Mouse (Mus musculus): Measurements from ENCODE around the gene Gas7. TPM values are rescaled to one million over a fixed set of nuclear protein-coding genes. Genes with fewer than 3 reads are reported as not detected.

Gene Gas7
- total RNA-seq, 2 experiments from 2014 or later, result 429 to 466 TPM

- no peak for DNase-seq (ENCODE audit: extremely low spot score in 1 of 2, low spot score in 1 of 2)
These were observed 216.9 kb downstream of the Gas7 start for GRCm38 (mm10) chr11:67672140-67672539.

GRCm38 (mm10) chr11:67675562-67676540 is 220.6 kb downstream of the Gas7 start:
- DNase-seq (ENCODE audit: extremely low spot score in 1 of 2, low spot score in 1 of 2), result peak in 1 of 2 experiments; percentile 56

DNA sequence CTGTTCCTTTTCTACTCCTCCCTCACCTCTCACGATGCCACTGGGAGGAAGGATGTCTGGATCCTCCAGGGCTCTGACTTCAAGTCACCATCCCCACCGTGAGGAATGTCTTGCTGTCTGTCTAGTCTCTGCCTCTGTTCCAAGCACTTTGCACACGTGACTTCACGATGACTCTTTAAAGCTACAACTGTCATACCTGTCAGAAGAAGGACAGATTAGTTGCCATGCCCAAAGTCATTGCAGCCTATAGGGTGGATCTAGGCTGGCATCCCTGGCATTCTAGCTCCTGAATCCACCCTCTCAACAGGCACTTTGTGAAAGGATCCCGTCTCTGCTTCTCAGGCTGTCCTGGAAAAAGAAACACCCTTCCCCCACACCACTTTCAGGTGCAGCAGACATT is 224.1 kb downstream of the Gas7 start:
- DNase-seq (ENCODE audit: extremely low spot score in 1 of 2, low spot score in 1 of 2), result no peak

GRCm38 (mm10) chr11:67679930-67680329 is 224.7 kb downstream of the Gas7 start:
- no peak for DNase-seq (ENCODE audit: extremely low spot score in 1 of 2, low spot score in 1 of 2)

DNA sequence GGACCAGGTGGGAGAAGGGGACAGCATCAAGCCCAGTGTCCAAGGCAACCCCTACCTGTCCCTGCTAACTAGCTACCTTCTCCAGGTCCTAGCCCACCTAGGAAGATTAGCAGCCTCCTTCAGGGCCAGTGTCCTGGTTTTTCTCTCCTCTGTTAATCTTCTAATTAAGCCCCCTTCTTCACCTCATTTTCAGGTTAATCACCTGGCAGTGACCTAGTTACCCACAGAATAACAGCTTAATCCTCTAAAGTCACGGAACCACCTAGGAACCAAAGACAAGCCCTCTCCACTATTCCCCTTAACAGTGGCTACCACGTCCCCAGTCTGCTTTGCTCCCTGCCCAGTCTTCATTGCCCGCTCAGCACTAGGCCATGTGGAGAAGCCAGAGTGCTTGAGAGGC is 226.6 kb downstream of the Gas7 start:
- no peak for DNase-seq (ENCODE audit: extremely low spot score in 1 of 2, low spot score in 1 of 2)

DNA sequence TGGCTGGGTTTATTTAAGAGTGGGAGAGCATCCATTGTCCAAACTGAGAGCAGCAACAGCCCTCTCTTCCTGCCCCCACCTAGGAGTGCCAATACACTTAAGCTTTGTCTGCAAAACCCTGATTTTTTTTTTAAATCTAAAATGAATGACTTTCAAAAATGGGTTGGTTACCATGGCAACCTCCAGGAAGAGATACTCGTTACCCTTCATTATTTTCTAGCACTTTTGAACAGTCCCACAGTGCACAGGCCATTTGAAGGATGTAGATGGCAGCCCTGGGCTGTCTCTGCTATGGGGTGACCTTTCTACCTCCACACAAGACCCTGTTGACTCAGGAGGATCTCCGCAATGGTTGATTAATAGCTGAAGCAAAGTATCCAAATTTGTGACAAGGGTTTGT is 230.9 kb downstream of the Gas7 start:
- DNase-seq (ENCODE audit: extremely low spot score in 1 of 2, low spot score in 1 of 2), result no peak

- no peak for DNase-seq (ENCODE audit: extremely low spot score in 1 of 2, low spot score in 1 of 2)
These were observed 239.6 kb downstream of the Gas7 start, which contains the start of gene Rcvrn for GRCm38 (mm10) chr11:67694703-67695376. Gene Rcvrn (plus strand): TSS chr11:67695326.

DNA sequence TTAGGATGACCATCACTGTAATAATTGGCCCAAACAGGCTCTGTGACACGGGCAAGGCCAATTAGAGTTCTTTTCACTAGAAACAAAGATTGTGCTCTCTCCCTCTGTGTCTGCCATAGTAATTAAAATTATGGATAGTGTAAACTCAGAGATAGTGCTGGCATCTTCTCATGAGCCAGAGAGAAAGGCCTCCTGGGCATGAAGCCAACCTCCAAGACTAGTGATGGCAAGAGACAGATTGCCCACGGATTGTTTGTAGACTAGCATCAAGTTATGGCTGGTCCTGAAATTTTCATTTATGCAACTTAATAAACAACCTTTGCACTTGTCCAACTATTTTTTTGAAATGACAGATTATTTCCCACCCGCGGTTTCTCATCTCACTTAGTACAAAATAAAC is 257.7 kb downstream of the Gas7 start:
- DNase-seq (ENCODE audit: extremely low spot score in 1 of 2, low spot score in 1 of 2), result peak in 1 of 2 experiments; percentile 42

GRCm38 (mm10) chr11:67715382-67715781 is 260.1 kb downstream of the Gas7 start:
- DNase-seq (ENCODE audit: extremely low spot score in 1 of 2, low spot score in 1 of 2), result no peak

- no peak for DNase-seq (ENCODE audit: extremely low spot score in 1 of 2, low spot score in 1 of 2)
These were observed 266.2 kb downstream of the Gas7 start for GRCm38 (mm10) chr11:67721485-67721884.

GRCm38 (mm10) chr11:67722399-67723156 is 267.3 kb downstream of the Gas7 start:
- DNase-seq (ENCODE audit: extremely low spot score in 1 of 2, low spot score in 1 of 2), result no peak

DNA sequence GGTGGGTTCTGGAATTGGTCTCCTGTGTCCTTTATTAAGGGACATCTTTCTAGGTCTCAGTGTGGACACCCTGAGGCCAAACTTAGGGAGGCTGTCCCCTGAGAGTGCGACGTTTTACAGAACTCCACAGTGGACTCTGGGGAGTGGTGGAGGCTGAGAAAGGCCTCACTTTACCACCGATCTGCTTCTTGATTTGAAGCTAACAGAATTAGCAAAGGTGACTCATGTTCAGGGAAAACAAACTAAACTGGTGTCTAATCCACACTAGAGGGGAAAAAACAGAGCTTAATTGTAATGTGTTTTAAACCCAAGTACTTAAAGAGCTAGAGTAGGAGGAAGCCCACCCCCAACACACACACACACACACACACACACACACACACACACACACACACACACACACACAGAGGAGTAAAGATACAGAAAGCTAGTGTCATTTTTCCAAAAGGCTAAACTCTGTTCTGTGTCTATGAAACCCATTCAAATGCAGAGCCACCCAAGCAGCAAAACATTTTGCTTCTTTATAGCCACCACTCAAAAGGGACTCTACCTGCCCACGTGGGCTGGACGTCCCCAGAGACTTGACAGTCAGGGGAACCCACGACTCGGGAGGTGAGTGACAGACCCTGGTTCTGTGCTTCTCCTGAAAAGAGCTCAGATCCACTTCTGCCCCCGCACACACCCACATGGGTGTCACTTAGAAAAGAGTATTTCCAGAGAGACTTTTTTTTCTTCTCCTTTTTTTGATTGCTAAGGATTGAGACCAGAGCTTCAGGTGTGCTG is 268.2 kb downstream of the Gas7 start:
- no peak for DNase-seq (ENCODE audit: extremely low spot score in 1 of 2, low spot score in 1 of 2)

DNA sequence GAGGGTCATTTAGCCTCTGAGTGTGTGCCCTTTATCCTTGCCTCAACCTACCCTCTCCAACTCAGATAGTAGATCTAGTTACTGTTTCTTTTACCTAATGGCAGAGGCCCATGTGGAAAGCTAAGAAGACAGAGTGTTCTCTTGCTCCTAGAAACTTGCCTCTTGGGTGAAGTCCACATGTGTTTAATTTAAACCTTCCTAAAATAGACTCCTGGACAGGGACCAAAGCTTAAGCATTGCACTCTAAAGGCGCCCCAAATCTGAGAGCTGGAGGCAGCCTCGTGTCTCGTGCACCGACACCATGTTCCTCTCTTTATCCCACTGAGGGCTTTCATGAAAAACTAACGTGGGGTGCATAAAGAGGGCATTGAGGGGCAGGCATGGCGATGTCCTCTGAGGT is 271.9 kb downstream of the Gas7 start:
- no peak for DNase-seq (ENCODE audit: extremely low spot score in 1 of 2, low spot score in 1 of 2)

GRCm38 (mm10) chr11:67728726-67729125 is 273.5 kb downstream of the Gas7 start:
- DNase-seq (ENCODE audit: extremely low spot score in 1 of 2, low spot score in 1 of 2), result no peak

DNA sequence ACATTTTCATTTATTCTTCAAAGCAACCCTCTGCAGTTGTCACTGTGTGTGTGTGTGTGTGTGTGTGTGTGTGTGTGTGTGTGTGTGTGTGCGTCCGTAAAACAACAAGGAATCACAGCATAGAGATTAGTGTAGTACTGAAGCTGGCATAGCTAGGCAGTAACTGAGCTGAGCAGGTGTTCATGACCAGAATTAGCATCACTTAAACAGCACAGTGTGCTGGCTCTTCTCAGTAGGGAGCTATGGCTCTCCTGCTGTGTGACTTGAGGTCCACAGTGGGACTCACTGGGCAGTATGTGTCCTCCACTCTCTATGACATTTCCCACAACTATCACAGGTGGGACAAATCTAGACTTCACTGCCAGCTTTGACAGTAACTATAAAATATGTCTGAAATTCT is 275.8 kb downstream of the Gas7 start:
- DNase-seq (ENCODE audit: extremely low spot score in 1 of 2, low spot score in 1 of 2), result no peak

DNA sequence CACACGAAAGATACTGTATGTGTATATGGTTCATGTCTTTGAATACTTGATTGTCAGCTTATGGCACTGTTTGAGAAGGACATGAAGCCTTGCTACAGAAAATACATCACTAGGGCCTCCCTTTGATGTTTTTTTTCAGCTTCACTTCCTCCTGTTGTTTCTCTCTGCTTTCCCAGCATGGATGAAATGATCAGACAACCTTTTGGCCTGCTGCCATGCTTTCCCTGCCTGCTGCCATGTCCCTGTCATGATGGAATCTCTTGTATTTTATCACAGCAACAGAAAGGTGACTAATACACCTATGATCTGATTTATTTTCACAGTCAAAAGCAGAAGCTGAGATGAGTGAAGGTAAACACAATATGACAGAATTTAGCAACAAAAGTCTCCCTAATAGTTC is 278.5 kb downstream of the Gas7 start:
- no peak for DNase-seq (ENCODE audit: extremely low spot score in 1 of 2, low spot score in 1 of 2)

- DNase-seq (ENCODE audit: extremely low spot score in 1 of 2, low spot score in 1 of 2), result no peak
These were observed 279.4 kb downstream of the Gas7 start for GRCm38 (mm10) chr11:67734597-67734996.

- no peak for DNase-seq (ENCODE audit: extremely low spot score in 1 of 2, low spot score in 1 of 2)
These were observed 283.1 kb downstream of the Gas7 start for GRCm38 (mm10) chr11:67738345-67738744.

Measured in layer of hippocampus, postnatal 25 days (tissue).